Mouse (Mus musculus): ENCODE measurements around the gene Anks4b. TPM values are rescaled to one million over a fixed set of nuclear protein-coding genes. Genes with fewer than 3 reads are reported as not detected.

The Anks4b gene
- polyA plus RNA-seq, 1 experiment from 2014 or later = 5.2 TPM

GRCm38 (mm10) chr7:120192816-120193215 lies 19.2 kb downstream of the Anks4b start:
- ATAC-seq (replicated peaks; ENCODE audit: low FRiP score, low TSS enrichment, low read depth) = no peak
- no peak overlapping the region for H3K4me2 ChIP-seq (ENCODE audit: low read length)
- 76% methylated on average over 6 of the region's 6 CpGs for WGBS
- no peak overlapping the region for H3K27ac ChIP-seq (ENCODE audit: low read depth)
- DNase-seq (ENCODE audit: low spot score) = no peak
- H3K36me3 ChIP-seq (ENCODE audit: control insufficient read depth, insufficient read depth, low read length) = no peaks in the 10 kb centered on the region
- peaks cover 12% of the 10 kb centered on the region; the same call in 1 of the 2 replicates for H3K4me1 ChIP-seq (replicated peaks; ENCODE audit: control insufficient read depth, insufficient read depth, low read length)
- no peak overlapping the region for H3K4me3 ChIP-seq (ENCODE audit: low read depth, low read length)
- no peaks in the 10 kb centered on the region for H3K27me3 ChIP-seq (replicated peaks; ENCODE audit: control insufficient read depth, insufficient read depth, low read length)
- H3K9me3 ChIP-seq (ENCODE audit: control insufficient read depth, low read length) = no peaks in the 10 kb centered on the region
- H3K9ac ChIP-seq (ENCODE audit: low read length) = no peak overlapping the region

GRCm38 (mm10) chr7:120195207-120195606 lies 21.5 kb downstream of the Anks4b start:
- DNase-seq (ENCODE audit: low spot score) (no peak), ATAC-seq (replicated peaks; ENCODE audit: low FRiP score, low TSS enrichment, low read depth) (no peak)
- no peak overlapping the region for H3K4me3 ChIP-seq (ENCODE audit: low read depth, low read length)
- no peaks in the 10 kb centered on the region for H3K36me3 ChIP-seq (ENCODE audit: control insufficient read depth, insufficient read depth, low read length)
- 76% methylated on average over 4 of the region's 4 CpGs for WGBS
- H3K27me3 ChIP-seq (replicated peaks; ENCODE audit: control insufficient read depth, insufficient read depth, low read length) = peaks cover 6% of the 10 kb centered on the region; the same call in 1 of the 2 replicates
- H3K27ac ChIP-seq (ENCODE audit: low read depth) = no peak overlapping the region
- no peaks in the 10 kb centered on the region for H3K9me3 ChIP-seq (ENCODE audit: control insufficient read depth, low read length)
- no peak overlapping the region for H3K4me2 ChIP-seq (ENCODE audit: low read length)
- H3K4me1 ChIP-seq (replicated peaks; ENCODE audit: control insufficient read depth, insufficient read depth, low read length) = peaks cover 3% of the 10 kb centered on the region; the same call in 1 of the 2 replicates
- H3K9ac ChIP-seq (ENCODE audit: low read length) = no peak overlapping the region

- H3K27me3 ChIP-seq (replicated peaks; ENCODE audit: control insufficient read depth, insufficient read depth, low read length) = peaks cover 30% of the 10 kb centered on the region
- DNase-seq (ENCODE audit: low spot score) (no peak), ATAC-seq (replicated peaks; ENCODE audit: low FRiP score, low TSS enrichment, low read depth) (no peak)
- WGBS = 5% methylated on average over 14 of the region's 14 CpGs
- H3K4me3 ChIP-seq (ENCODE audit: low read depth, low read length) = peak overlapping the region; percentile 15
- H3K27ac ChIP-seq (ENCODE audit: low read depth) = no peak overlapping the region
- no peak overlapping the region for H3K9ac ChIP-seq (ENCODE audit: low read length)
- no peaks in the 10 kb centered on the region for H3K4me1 ChIP-seq (replicated peaks; ENCODE audit: control insufficient read depth, insufficient read depth, low read length)
- peak overlapping the region; percentile 40 for H3K4me2 ChIP-seq (ENCODE audit: low read length)
- no peaks in the 10 kb centered on the region for H3K9me3 ChIP-seq (ENCODE audit: control insufficient read depth, low read length)
- no peaks in the 10 kb centered on the region for H3K36me3 ChIP-seq (ENCODE audit: control insufficient read depth, insufficient read depth, low read length)
These were observed 27.6 kb downstream of the Anks4b start for GRCm38 (mm10) chr7:120201231-120201744.

GRCm38 (mm10) chr7:120201771-120202170 lies 28.1 kb downstream of the Anks4b start, which contains the start of gene Crym:
Gene Crym, minus strand, starts transcription at chr7:120202111.
- Histone ChIP-seq H3K27me3 (replicated peaks; ENCODE audit: control insufficient read depth, insufficient read depth, low read length) (peaks cover 30% of the 10 kb centered on the region), H3K9me3 (ENCODE audit: control insufficient read depth, low read length) (no peaks in the 10 kb centered on the region), H3K4me2 (ENCODE audit: low read length) (peak within 1 kb of the TSS; percentile 40), H3K4me3 (ENCODE audit: low read depth, low read length) (peak within 1 kb of the TSS; percentile 15), H3K4me1 (replicated peaks; ENCODE audit: control insufficient read depth, insufficient read depth, low read length) (no peaks in the 10 kb centered on the region), H3K27ac (ENCODE audit: low read depth) (no peak within 1 kb of the TSS), H3K9ac (ENCODE audit: low read length) (no peak within 1 kb of the TSS), H3K36me3 (ENCODE audit: control insufficient read depth, insufficient read depth, low read length) (no peaks in the 10 kb centered on the region)
- WGBS = 3% methylated on average over 26 of the region's 26 CpGs
- ATAC-seq (replicated peaks; ENCODE audit: low FRiP score, low TSS enrichment, low read depth) (0 out of 2 replicates have a peak, but pooled peaks have one; percentile 34), DNase-seq (ENCODE audit: low spot score) (no peak)

GRCm38 (mm10) chr7:120203789-120204188 lies 30.1 kb downstream of the Anks4b start, which contains the start of gene Abca14:
Gene Abca14, plus strand, starts transcription at chr7:120203961.
- Histone ChIP-seq H3K9me3 (ENCODE audit: control insufficient read depth, low read length) (no peaks in the 10 kb centered on the region), H3K4me2 (ENCODE audit: low read length) (peak within 1 kb of the TSS; percentile 22; the same call in 1 of the 2 replicates), H3K36me3 (ENCODE audit: control insufficient read depth, insufficient read depth, low read length) (no peaks in the 10 kb centered on the region), H3K9ac (ENCODE audit: low read length) (no peak within 1 kb of the TSS), H3K27me3 (replicated peaks; ENCODE audit: control insufficient read depth, insufficient read depth, low read length) (peaks cover 30% of the 10 kb centered on the region), H3K4me1 (replicated peaks; ENCODE audit: control insufficient read depth, insufficient read depth, low read length) (no peaks in the 10 kb centered on the region), H3K27ac (ENCODE audit: low read depth) (no peak within 1 kb of the TSS), H3K4me3 (ENCODE audit: low read depth, low read length) (no peak within 1 kb of the TSS)
- peak; percentile 89 for DNase-seq (ENCODE audit: low spot score)
- ATAC-seq (replicated peaks; ENCODE audit: low FRiP score, low TSS enrichment, low read depth) = peak; percentile 85
- 5% methylated on average over 26 of the region's 26 CpGs for WGBS

- H3K9me3 ChIP-seq (ENCODE audit: control insufficient read depth, low read length) = no peaks in the 10 kb centered on the region
- no peak overlapping the region for H3K4me3 ChIP-seq (ENCODE audit: low read depth, low read length)
- H3K4me2 ChIP-seq (ENCODE audit: low read length) = no peak overlapping the region
- no peaks in the 10 kb centered on the region for H3K4me1 ChIP-seq (replicated peaks; ENCODE audit: control insufficient read depth, insufficient read depth, low read length)
- H3K9ac ChIP-seq (ENCODE audit: low read length) = no peak overlapping the region
- ATAC-seq (replicated peaks; ENCODE audit: low FRiP score, low TSS enrichment, low read depth) (no peak), DNase-seq (ENCODE audit: low spot score) (no peak)
- H3K36me3 ChIP-seq (ENCODE audit: control insufficient read depth, insufficient read depth, low read length) = no peaks in the 10 kb centered on the region
- peaks cover 17% of the 10 kb centered on the region for H3K27me3 ChIP-seq (replicated peaks; ENCODE audit: control insufficient read depth, insufficient read depth, low read length)
- no peak overlapping the region for H3K27ac ChIP-seq (ENCODE audit: low read depth)
- WGBS = 44% methylated on average over 9 of the region's 9 CpGs
These were observed 32.3 kb downstream of the Anks4b start for GRCm38 (mm10) chr7:120205989-120206388.

GRCm38 (mm10) chr7:120228541-120228940 lies 54.9 kb downstream of the Anks4b start:
- no peak overlapping the region for H3K4me3 ChIP-seq (ENCODE audit: low read depth, low read length)
- DNase-seq (ENCODE audit: low spot score) (no peak), ATAC-seq (replicated peaks; ENCODE audit: low FRiP score, low TSS enrichment, low read depth) (no peak)
- H3K36me3 ChIP-seq (ENCODE audit: control insufficient read depth, insufficient read depth, low read length) = no peaks in the 10 kb centered on the region
- no peak overlapping the region for H3K9ac ChIP-seq (ENCODE audit: low read length)
- H3K4me1 ChIP-seq (replicated peaks; ENCODE audit: control insufficient read depth, insufficient read depth, low read length) = no peaks in the 10 kb centered on the region
- H3K27ac ChIP-seq (ENCODE audit: low read depth) = no peak overlapping the region
- H3K9me3 ChIP-seq (ENCODE audit: control insufficient read depth, low read length) = no peaks in the 10 kb centered on the region
- no peaks in the 10 kb centered on the region for H3K27me3 ChIP-seq (replicated peaks; ENCODE audit: control insufficient read depth, insufficient read depth, low read length)
- no peak overlapping the region for H3K4me2 ChIP-seq (ENCODE audit: low read length)

Other genes with a start within 250 kb of the Anks4b start
- not detected in 2 replicates for gene Dnah3, start 78.6 kb upstream of the Anks4b start, polyA plus RNA-seq (2014; fragmentation: Nextera tagmentation; extraction: Ambion mirVana)
- 24.8 and 26.9 TPM in 2 replicates for gene Tmem159, start 71.5 kb upstream of the Anks4b start, polyA plus RNA-seq (2014; fragmentation: Nextera tagmentation; extraction: Ambion mirVana)
- not detected in 2 replicates for gene Zp2, start 28.6 kb upstream of the Anks4b start, polyA plus RNA-seq (2014; fragmentation: Nextera tagmentation; extraction: Ambion mirVana)
- 1.4 and 1.5 TPM in 2 replicates for gene Crym, start 28.3 kb downstream of the Anks4b start, polyA plus RNA-seq (2014; fragmentation: Nextera tagmentation; extraction: Ambion mirVana)
- 0.08 TPM in 1 of 2 replicates, not detected in the other for gene Abca14, start 30.1 kb downstream of the Anks4b start, polyA plus RNA-seq (2014; fragmentation: Nextera tagmentation; extraction: Ambion mirVana)
- not detected in 2 replicates for gene Abca15, start 154.8 kb downstream of the Anks4b start, polyA plus RNA-seq (2014; fragmentation: Nextera tagmentation; extraction: Ambion mirVana)
- not detected in 2 replicates for gene Abca16, start 235.8 kb downstream of the Anks4b start, polyA plus RNA-seq (2014; fragmentation: Nextera tagmentation; extraction: Ambion mirVana)